Mouse (Mus musculus): ENCODE measurements around the gene Gm17509. TPM values are rescaled to one million over a fixed set of nuclear protein-coding genes. Genes with fewer than 3 reads are reported as not detected.

Gene Gm17509
- polyA plus RNA-seq, 1 experiment from 2014 or later = 0.39 TPM

GRCm38 (mm10) chr13:117216126-117216525 lies 4.7 kb downstream of the Gm17509 start:
- no peaks in the 10 kb centered on the region for H3K9me3 ChIP-seq (ENCODE audit: control insufficient read depth, low read length)
- 17% methylated on average over 10 of the region's 10 CpGs for WGBS
- no peak overlapping the region for H3K9ac ChIP-seq (replicated peaks; ENCODE audit: low read depth, low read length)
- ATAC-seq = no peak
- no peak overlapping the region for H3K4me3 ChIP-seq (replicated peaks; ENCODE audit: low read length)
- peaks cover under 1% of the 10 kb centered on the region; the same call in 1 of the 2 replicates for H3K4me1 ChIP-seq (replicated peaks; ENCODE audit: control insufficient read depth, insufficient read depth, low read length)
- no peaks in the 10 kb centered on the region for H3K27me3 ChIP-seq (replicated peaks; ENCODE audit: control insufficient read depth, insufficient read depth, low read length)
- no peak overlapping the region for H3K27ac ChIP-seq (ENCODE audit: low read length)
- no peak overlapping the region for H3K4me2 ChIP-seq (ENCODE audit: low read length)
- H3K36me3 ChIP-seq (ENCODE audit: control insufficient read depth, insufficient read depth) = no peaks in the 10 kb centered on the region

GRCm38 (mm10) chr13:117215481-117215880 lies 5.4 kb downstream of the Gm17509 start:
- no peak for ATAC-seq
- Histone ChIP-seq H3K4me3 (replicated peaks; ENCODE audit: low read length) (no peak overlapping the region), H3K27ac (ENCODE audit: low read length) (no peak overlapping the region), H3K36me3 (ENCODE audit: control insufficient read depth, insufficient read depth) (no peaks in the 10 kb centered on the region), H3K9ac (replicated peaks; ENCODE audit: low read depth, low read length) (no peak overlapping the region), H3K9me3 (ENCODE audit: control insufficient read depth, low read length) (no peaks in the 10 kb centered on the region), H3K27me3 (replicated peaks; ENCODE audit: control insufficient read depth, insufficient read depth, low read length) (no peaks in the 10 kb centered on the region), H3K4me1 (replicated peaks; ENCODE audit: control insufficient read depth, insufficient read depth, low read length) (no peaks in the 10 kb centered on the region), H3K4me2 (ENCODE audit: low read length) (no peak overlapping the region)
- 5% methylated on average over 10 of the region's 10 CpGs for WGBS

GRCm38 (mm10) chr13:117211386-117211875 lies 9.4 kb downstream of the Gm17509 start:
- Histone ChIP-seq H3K27ac (ENCODE audit: low read length) (no peak overlapping the region), H3K36me3 (ENCODE audit: control insufficient read depth, insufficient read depth) (no peaks in the 10 kb centered on the region), H3K27me3 (replicated peaks; ENCODE audit: control insufficient read depth, insufficient read depth, low read length) (no peaks in the 10 kb centered on the region), H3K9me3 (ENCODE audit: control insufficient read depth, low read length) (no peaks in the 10 kb centered on the region), H3K4me1 (replicated peaks; ENCODE audit: control insufficient read depth, insufficient read depth, low read length) (no peaks in the 10 kb centered on the region), H3K4me3 (replicated peaks; ENCODE audit: low read length) (no peak overlapping the region), H3K9ac (replicated peaks; ENCODE audit: low read depth, low read length) (no peak overlapping the region), H3K4me2 (ENCODE audit: low read length) (no peak overlapping the region)
- ATAC-seq = no peak
- 83% methylated on average over 11 of the region's 11 CpGs for WGBS

- no peak for ATAC-seq
- no peaks in the 10 kb centered on the region for H3K36me3 ChIP-seq (ENCODE audit: control insufficient read depth, insufficient read depth)
- no peaks in the 10 kb centered on the region for H3K27me3 ChIP-seq (replicated peaks; ENCODE audit: control insufficient read depth, insufficient read depth, low read length)
- WGBS = 84% methylated on average over 6 of the region's 6 CpGs
- H3K9ac ChIP-seq (replicated peaks; ENCODE audit: low read depth, low read length) = no peak within 1 kb of the TSS
- H3K9me3 ChIP-seq (ENCODE audit: control insufficient read depth, low read length) = no peaks in the 10 kb centered on the region
- H3K4me3 ChIP-seq (replicated peaks; ENCODE audit: low read length) = no peak within 1 kb of the TSS
- no peaks in the 10 kb centered on the region for H3K4me1 ChIP-seq (replicated peaks; ENCODE audit: control insufficient read depth, insufficient read depth, low read length)
- H3K4me2 ChIP-seq (ENCODE audit: low read length) = no peak within 1 kb of the TSS
- no peak within 1 kb of the TSS for H3K27ac ChIP-seq (ENCODE audit: low read length)
Observed at GRCm38 (mm10) chr13:117208236-117208635, 12.6 kb downstream of the Gm17509 start, which contains the start of gene Emb. TSS of gene Emb (plus strand) at chr13:117208536.

GRCm38 (mm10) chr13:117206066-117206465 lies 14.8 kb downstream of the Gm17509 start:
- no peak for ATAC-seq
- H3K4me3 ChIP-seq (replicated peaks; ENCODE audit: low read length) = no peak overlapping the region
- no peak overlapping the region for H3K4me2 ChIP-seq (ENCODE audit: low read length)
- H3K27me3 ChIP-seq (replicated peaks; ENCODE audit: control insufficient read depth, insufficient read depth, low read length) = no peaks in the 10 kb centered on the region
- no peaks in the 10 kb centered on the region for H3K36me3 ChIP-seq (ENCODE audit: control insufficient read depth, insufficient read depth)
- WGBS = 94% methylated on average over 8 of the region's 8 CpGs
- H3K9me3 ChIP-seq (ENCODE audit: control insufficient read depth, low read length) = no peaks in the 10 kb centered on the region
- H3K9ac ChIP-seq (replicated peaks; ENCODE audit: low read depth, low read length) = no peak overlapping the region
- no peaks in the 10 kb centered on the region for H3K4me1 ChIP-seq (replicated peaks; ENCODE audit: control insufficient read depth, insufficient read depth, low read length)
- H3K27ac ChIP-seq (ENCODE audit: low read length) = no peak overlapping the region

GRCm38 (mm10) chr13:117204685-117205084 lies 16.2 kb downstream of the Gm17509 start:
- 95% methylated on average over 7 of the region's 7 CpGs for WGBS
- H3K27me3 ChIP-seq (replicated peaks; ENCODE audit: control insufficient read depth, insufficient read depth, low read length) = no peaks in the 10 kb centered on the region
- ATAC-seq = no peak
- H3K4me3 ChIP-seq (replicated peaks; ENCODE audit: low read length) = no peak overlapping the region
- H3K4me2 ChIP-seq (ENCODE audit: low read length) = no peak overlapping the region
- H3K4me1 ChIP-seq (replicated peaks; ENCODE audit: control insufficient read depth, insufficient read depth, low read length) = no peaks in the 10 kb centered on the region
- no peak overlapping the region for H3K9ac ChIP-seq (replicated peaks; ENCODE audit: low read depth, low read length)
- no peaks in the 10 kb centered on the region for H3K36me3 ChIP-seq (ENCODE audit: control insufficient read depth, insufficient read depth)
- H3K27ac ChIP-seq (ENCODE audit: low read length) = no peak overlapping the region
- H3K9me3 ChIP-seq (ENCODE audit: control insufficient read depth, low read length) = no peaks in the 10 kb centered on the region

GRCm38 (mm10) chr13:117202755-117203471 lies 18.0 kb downstream of the Gm17509 start:
- WGBS = 44% methylated on average over 22 of the region's 22 CpGs
- Histone ChIP-seq H3K9ac (replicated peaks; ENCODE audit: low read depth, low read length) (no peak overlapping the region), H3K27ac (ENCODE audit: low read length) (no peak overlapping the region), H3K4me2 (ENCODE audit: low read length) (no peak overlapping the region), H3K4me3 (replicated peaks; ENCODE audit: low read length) (no peak overlapping the region), H3K36me3 (ENCODE audit: control insufficient read depth, insufficient read depth) (no peaks in the 10 kb centered on the region), H3K9me3 (ENCODE audit: control insufficient read depth, low read length) (no peaks in the 10 kb centered on the region), H3K27me3 (replicated peaks; ENCODE audit: control insufficient read depth, insufficient read depth, low read length) (no peaks in the 10 kb centered on the region), H3K4me1 (replicated peaks; ENCODE audit: control insufficient read depth, insufficient read depth, low read length) (no peaks in the 10 kb centered on the region)
- ATAC-seq = peak; percentile 50

- Histone ChIP-seq H3K4me1 (replicated peaks; ENCODE audit: control insufficient read depth, insufficient read depth, low read length) (no peaks in the 10 kb centered on the region), H3K36me3 (ENCODE audit: control insufficient read depth, insufficient read depth) (no peaks in the 10 kb centered on the region), H3K9me3 (ENCODE audit: control insufficient read depth, low read length) (no peaks in the 10 kb centered on the region), H3K4me2 (ENCODE audit: low read length) (no peak overlapping the region), H3K9ac (replicated peaks; ENCODE audit: low read depth, low read length) (no peak overlapping the region), H3K27me3 (replicated peaks; ENCODE audit: control insufficient read depth, insufficient read depth, low read length) (no peaks in the 10 kb centered on the region), H3K4me3 (replicated peaks; ENCODE audit: low read length) (no peak overlapping the region), H3K27ac (ENCODE audit: low read length) (no peak overlapping the region)
- 91% methylated on average over 7 of the region's 7 CpGs for WGBS
- no peak for ATAC-seq
Observed at GRCm38 (mm10) chr13:117198402-117199083, 22.3 kb downstream of the Gm17509 start.

- Histone ChIP-seq H3K9ac (replicated peaks; ENCODE audit: low read depth, low read length) (no peak overlapping the region), H3K27ac (ENCODE audit: low read length) (no peak overlapping the region), H3K36me3 (ENCODE audit: control insufficient read depth, insufficient read depth) (no peaks in the 10 kb centered on the region), H3K4me2 (ENCODE audit: low read length) (no peak overlapping the region), H3K4me1 (replicated peaks; ENCODE audit: control insufficient read depth, insufficient read depth, low read length) (no peaks in the 10 kb centered on the region), H3K9me3 (ENCODE audit: control insufficient read depth, low read length) (no peaks in the 10 kb centered on the region), H3K4me3 (replicated peaks; ENCODE audit: low read length) (no peak overlapping the region), H3K27me3 (replicated peaks; ENCODE audit: control insufficient read depth, insufficient read depth, low read length) (no peaks in the 10 kb centered on the region)
- ATAC-seq = no peak
- WGBS = 95% methylated on average over 2 of the region's 2 CpGs
Observed at GRCm38 (mm10) chr13:117197666-117198065, 23.2 kb downstream of the Gm17509 start.

Measured in forebrain, embryonic 16.5 days (tissue).